Comparison of ENCODE assay signal across 10 mouse cellular contexts in the genomic region with DNA sequence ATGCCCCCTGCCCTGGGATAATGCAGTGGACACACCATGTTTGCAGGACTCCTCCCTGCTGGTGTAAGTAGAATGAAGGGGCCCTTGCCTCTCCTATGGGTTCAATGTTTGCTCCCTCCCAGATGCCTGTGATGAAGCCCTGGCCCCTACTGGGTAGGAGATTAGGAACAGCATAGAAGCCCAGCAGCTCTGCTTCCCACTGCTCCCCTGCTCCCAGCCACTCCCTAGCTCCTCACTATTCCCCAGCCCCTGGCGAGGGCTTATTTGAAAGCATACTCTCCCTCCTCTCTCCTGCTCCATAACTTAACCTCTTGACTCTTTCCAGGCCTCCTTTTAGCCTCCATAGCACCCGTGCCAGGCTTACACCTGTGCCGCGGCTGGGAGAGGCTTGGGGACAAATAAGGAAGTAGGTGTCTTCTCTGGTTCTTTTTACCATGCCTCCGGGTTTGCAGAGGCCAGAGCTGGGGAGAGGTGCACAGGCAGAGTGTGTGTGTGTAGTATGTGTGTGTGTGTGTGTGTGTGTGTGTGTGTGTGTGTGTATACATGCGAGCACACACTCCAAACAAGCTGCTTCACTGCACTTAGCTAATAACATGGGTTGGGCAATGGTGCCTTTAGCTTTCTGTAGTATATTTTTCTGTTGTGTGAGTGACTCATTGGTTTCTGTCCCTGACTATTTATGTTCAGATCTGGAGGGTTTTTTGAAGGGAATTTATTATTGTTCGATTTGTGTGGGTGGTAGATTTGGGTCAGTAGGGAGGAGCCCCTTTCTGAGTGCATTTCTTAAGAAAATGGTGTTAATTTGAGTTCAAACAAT.
DNase-seq lines count a peak whose midpoint lies in the region; ATAC-seq lines count a peak whose summit lies in the region.
"Had no signal": no experiment of that assay in that cellular context is flagged by ENCODE, and none has a peak within 500 bp of the region (broad histone marks: within the 10 kb centered on the region; RNA-seq: fewer than 3 reads in every experiment).

No protein-coding gene starts in this region.

- no peak for ATAC-seq in hindbrain, embryonic 12.5 days (ENCODE audit: low FRiP score)
- ATAC-seq in hindbrain, embryonic 13.5 days (ENCODE audit: low FRiP score): no peak
- ATAC-seq in midbrain, embryonic 11.5 days (ENCODE audit: low FRiP score): peak; percentile 48; the same call in 1 of the 2 replicates
- ATAC-seq in midbrain, embryonic 15.5 days (replicated peaks): no peak
- 0 out of 2 replicates have a peak, but pooled peaks have one; percentile 4 for ATAC-seq in liver, embryonic 16.5 days (ENCODE audit: low read depth)

- 74% methylated on average over 7 of the region's 7 CpGs for WGBS in hindbrain, embryonic 12.5 days
- WGBS in hindbrain, embryonic 13.5 days: 79% methylated on average over 7 of the region's 7 CpGs
- WGBS in midbrain, embryonic 11.5 days: 62% methylated on average over 7 of the region's 7 CpGs
- WGBS in midbrain, embryonic 15.5 days: 62% methylated on average over 7 of the region's 7 CpGs
- 43% methylated on average over 7 of the region's 7 CpGs for WGBS in liver, embryonic 16.5 days (ENCODE audit: insufficient replicate concordance)

- no peak overlapping the region for H3K4me3 ChIP-seq in hindbrain, embryonic 12.5 days
- no peak overlapping the region for H3K4me3 ChIP-seq in hindbrain, embryonic 13.5 days
- H3K4me3 ChIP-seq in midbrain, embryonic 11.5 days (ENCODE audit: low read depth, low read length): no peak overlapping the region
- no peak overlapping the region for H3K4me3 ChIP-seq in midbrain, embryonic 15.5 days
- no peak overlapping the region for H3K4me3 ChIP-seq in liver, embryonic 16.5 days (ENCODE audit: low read depth, low read length)

- H3K4me1 ChIP-seq in hindbrain, embryonic 12.5 days: peaks cover 35% of the 10 kb centered on the region
- H3K4me1 ChIP-seq in hindbrain, embryonic 13.5 days (replicated peaks): peaks cover 25% of the 10 kb centered on the region
- H3K4me1 ChIP-seq in midbrain, embryonic 11.5 days (ENCODE audit: control insufficient read depth, insufficient read depth, low read length): peaks cover 25% of the 10 kb centered on the region
- H3K4me1 ChIP-seq in midbrain, embryonic 15.5 days: peaks cover 6% of the 10 kb centered on the region; the same call in 1 of the 2 replicates
- peaks cover 20% of the 10 kb centered on the region for H3K4me1 ChIP-seq in liver, embryonic 16.5 days (ENCODE audit: control insufficient read depth, low read depth, low read length)

- DNase-seq in midbrain, embryonic 11.5 days (ENCODE audit: low spot score, missing footprints): no peak
- no peak for DNase-seq in layer of hippocampus, postnatal 10 days (ENCODE audit: low spot score in 2 of 2)
- no peak for DNase-seq in left cerebral cortex, postnatal 36 days (ENCODE audit: low spot score in 2 of 2)
- DNase-seq: gastrocnemius, postnatal 14 days; heart, postnatal 36 days; midbrain, embryonic 14.5 days had no signal

- H3K27ac ChIP-seq in hindbrain, embryonic 12.5 days: peak overlapping the region; percentile 17; the same call in 1 of the 2 replicates
- no peak overlapping the region for H3K27ac ChIP-seq in hindbrain, embryonic 13.5 days
- peak overlapping the region; percentile 30; the same call in 1 of the 2 replicates for H3K27ac ChIP-seq in midbrain, embryonic 11.5 days (ENCODE audit: low read depth, low read length)
- H3K27ac ChIP-seq in midbrain, embryonic 15.5 days: no peak overlapping the region
- no peak overlapping the region for H3K27ac ChIP-seq in liver, embryonic 16.5 days (ENCODE audit: low read length)

- H3K4me2 ChIP-seq in hindbrain, embryonic 12.5 days (replicated peaks): no peak overlapping the region
- no peak overlapping the region for H3K4me2 ChIP-seq in hindbrain, embryonic 13.5 days
- H3K4me2 ChIP-seq in midbrain, embryonic 11.5 days: no peak overlapping the region
- no peak overlapping the region for H3K4me2 ChIP-seq in midbrain, embryonic 15.5 days
- H3K4me2 ChIP-seq in liver, embryonic 16.5 days (ENCODE audit: low read depth, low read length): no peak overlapping the region

- intact Hi-C loops in left cerebral cortex, postnatal 36 days (cut with DNase I): loop anchor here (10.0 kb wide), 1 partner anchor 195 kb away; no protein-coding TSS in a partner anchor

- H3K27me3 ChIP-seq in hindbrain, embryonic 12.5 days: no peaks in the 10 kb centered on the region
- H3K27me3 ChIP-seq in hindbrain, embryonic 13.5 days: no peaks in the 10 kb centered on the region
- H3K27me3 ChIP-seq in midbrain, embryonic 11.5 days (ENCODE audit: control insufficient read depth, insufficient read depth, low read length): no peaks in the 10 kb centered on the region
- no peaks in the 10 kb centered on the region for H3K27me3 ChIP-seq in midbrain, embryonic 15.5 days (replicated peaks)
- no peaks in the 10 kb centered on the region for H3K27me3 ChIP-seq in liver, embryonic 16.5 days (ENCODE audit: control insufficient read depth, insufficient read depth, low read depth, low read length)

- 0 out of 2 replicates have a peak overlapping the region, but pooled peaks have one; percentile 8 for H3K9ac ChIP-seq in hindbrain, embryonic 12.5 days
- no peak overlapping the region for H3K9ac ChIP-seq in hindbrain, embryonic 13.5 days
- no peak overlapping the region for H3K9ac ChIP-seq in midbrain, embryonic 11.5 days (ENCODE audit: low read length)
- H3K9ac ChIP-seq in midbrain, embryonic 15.5 days: no peak overlapping the region
- no peak overlapping the region for H3K9ac ChIP-seq in liver, embryonic 16.5 days (ENCODE audit: low read depth, low read length)

- H3K9me3 ChIP-seq in hindbrain, embryonic 12.5 days (replicated peaks): no peaks in the 10 kb centered on the region
- H3K9me3 ChIP-seq in hindbrain, embryonic 13.5 days: no peaks in the 10 kb centered on the region
- no peaks in the 10 kb centered on the region for H3K9me3 ChIP-seq in midbrain, embryonic 11.5 days (ENCODE audit: control insufficient read depth, low read length)
- H3K9me3 ChIP-seq in midbrain, embryonic 15.5 days: no peaks in the 10 kb centered on the region
- H3K9me3 ChIP-seq in liver, embryonic 16.5 days (replicated peaks; ENCODE audit: control insufficient read depth, low read length): no peaks in the 10 kb centered on the region

- no peaks in the 10 kb centered on the region for H3K36me3 ChIP-seq in hindbrain, embryonic 12.5 days
- H3K36me3 ChIP-seq in hindbrain, embryonic 13.5 days: 0 out of 2 replicates have a peak, but pooled peaks cover 1% of the 10 kb centered on the region
- H3K36me3 ChIP-seq in midbrain, embryonic 11.5 days (ENCODE audit: control insufficient read depth, insufficient read depth, low read length): no peaks in the 10 kb centered on the region
- no peaks in the 10 kb centered on the region for H3K36me3 ChIP-seq in midbrain, embryonic 15.5 days (replicated peaks)
- H3K36me3 ChIP-seq in liver, embryonic 16.5 days (ENCODE audit: control insufficient read depth, insufficient read depth): no peaks in the 10 kb centered on the region

Comparison
In these comparisons a context has a peak if more than half of its experiments do, and no peak if none do; other contexts are left out.
1. ATAC-seq: peak in midbrain, embryonic 11.5 days (single experiment) and liver, embryonic 16.5 days (single experiment); none in hindbrain, embryonic 12.5 days (single experiment), hindbrain, embryonic 13.5 days (single experiment) and midbrain, embryonic 15.5 days (single experiment).
2. H3K27ac ChIP-seq: peak in hindbrain, embryonic 12.5 days (single experiment) and midbrain, embryonic 11.5 days (single experiment); none in hindbrain, embryonic 13.5 days (single experiment), midbrain, embryonic 15.5 days (single experiment) and liver, embryonic 16.5 days (single experiment).